Mouse (Mus musculus) heart, embryonic 11.5 days (tissue): ENCODE measurements around the gene Wdr49. TPM values are rescaled to one million over a fixed set of nuclear protein-coding genes. Genes with fewer than 3 reads are reported as not detected.

Experiments
- ATAC-seq: fragments of 200-750 bp; cut with Nextera tagmentation; replicated peaks from 2 replicates; pipeline ENCODE4 v1.8.0; 2017; ENCODE audit warnings: moderate library complexity; ENCODE audit not compliant: insufficient number of reproducible peaks, low FRiP score, low TSS enrichment
- H3K27ac ChIP-seq: fragments of 300-500 bp; sonication (generic); 2 replicates; pipeline ENCODE4 v1.5.1; 2014; ENCODE audit warnings: mild to moderate bottlenecking, low read depth, low read length
- H3K27me3 ChIP-seq: fragments of 300-500 bp; sonication (generic); 2 replicates; pipeline ENCODE4 v1.6.1; 2014; ENCODE audit warnings: mild to moderate bottlenecking, low read length, mixed read lengths; ENCODE audit not compliant: control insufficient read depth, insufficient read depth
- H3K36me3 ChIP-seq: fragments of 300-500 bp; sonication (generic); 2 replicates; pipeline ENCODE4 v1.6.1; 2014; ENCODE audit warnings: mild to moderate bottlenecking, low read length, moderate library complexity, mixed read lengths; ENCODE audit not compliant: control insufficient read depth, insufficient read depth
- H3K4me1 ChIP-seq: fragments of 300-500 bp; sonication (generic); 2 replicates; pipeline ENCODE4 v1.6.1; 2014; ENCODE audit warnings: low read length; ENCODE audit not compliant: control insufficient read depth, insufficient read depth
- H3K4me2 ChIP-seq: fragments of 300-500 bp; sonication (generic); 2 replicates; pipeline ENCODE4 v1.6.1; 2014; ENCODE audit warnings: mild to moderate bottlenecking, moderate library complexity
- H3K4me3 ChIP-seq: fragments of 300-500 bp; sonication (generic); 2 replicates; pipeline ENCODE4 v1.5.1; 2014; ENCODE audit warnings: low read depth, low read length
- H3K9ac ChIP-seq: fragments of 300-500 bp; sonication (generic); 2 replicates; pipeline ENCODE4 v1.6.1; 2014; ENCODE audit warnings: mild to moderate bottlenecking, low read depth, low read length, moderate library complexity
- H3K9me3 ChIP-seq: fragments of 300-500 bp; sonication (generic); replicated peaks from 2 replicates; pipeline ENCODE4 v1.6.1; 2016; ENCODE audit warnings: low read length; ENCODE audit not compliant: control insufficient read depth
- WGBS: fragments of 180-500 bp; shearing (Covaris S2); extraction: QIAGEN DNeasy Blood & Tissue Kit; methylation state at CpG from one replicate; pipeline ENCODE4 v1.1.7; 2014; ENCODE audit not compliant: insufficient replicate concordance; 5-methylcytosine and 5-hydroxymethylcytosine counted together
- polyA plus RNA-seq: library from polyadenylated mRNA; unstranded; fragments of >200 nt; fragmentation: Nextera tagmentation; extraction: Ambion mirVana; gene quantifications from 2 replicates; pipeline ENCODE4 v1.2.1, GENCODE M21; 2014

The Wdr49 gene
- polyA plus RNA-seq, 1 experiment from 2014 or later: not detected

- Histone ChIP-seq H3K36me3 (no peaks in the 10 kb centered on the region), H3K27ac (no peak overlapping the region), H3K4me2 (no peak overlapping the region), H3K4me3 (no peak overlapping the region), H3K4me1 (no peaks in the 10 kb centered on the region), H3K27me3 (no peaks in the 10 kb centered on the region), H3K9ac (no peak overlapping the region), H3K9me3 (no peaks in the 10 kb centered on the region)
- no peak for ATAC-seq
- WGBS: 88% methylated on average over 2 of the region's 2 CpGs
Measured at GRCm38 (mm10) chr3:75293243-75293642, 188.7 kb downstream of the Wdr49 start.

DNA sequence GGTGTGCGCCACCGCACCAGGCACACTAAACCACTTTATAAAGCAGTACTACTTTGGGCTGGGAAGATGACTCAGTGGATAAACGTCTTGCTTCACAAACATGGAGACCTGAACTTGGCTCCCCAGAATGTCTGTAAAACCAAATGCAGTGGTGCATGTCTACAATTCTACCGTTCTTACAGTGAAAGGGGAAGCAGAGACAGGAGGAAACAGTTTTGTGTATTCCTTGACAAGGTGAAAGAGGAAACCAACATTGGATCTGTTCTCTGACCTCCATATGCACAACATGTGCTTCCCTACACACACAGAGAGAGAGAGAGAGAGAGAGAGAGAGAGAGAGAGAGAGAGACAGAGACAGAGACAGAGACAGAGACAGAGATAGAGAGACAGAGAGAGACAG lies 204.5 kb downstream of the Wdr49 start:
- Histone ChIP-seq H3K4me3 (no peak overlapping the region), H3K27me3 (no peaks in the 10 kb centered on the region), H3K4me2 (no peak overlapping the region), H3K27ac (no peak overlapping the region), H3K9me3 (no peaks in the 10 kb centered on the region), H3K9ac (no peak overlapping the region), H3K36me3 (no peaks in the 10 kb centered on the region), H3K4me1 (no peaks in the 10 kb centered on the region)
- WGBS: 77% methylated on average over 4 of the region's 4 CpGs
- ATAC-seq: no peak

DNA sequence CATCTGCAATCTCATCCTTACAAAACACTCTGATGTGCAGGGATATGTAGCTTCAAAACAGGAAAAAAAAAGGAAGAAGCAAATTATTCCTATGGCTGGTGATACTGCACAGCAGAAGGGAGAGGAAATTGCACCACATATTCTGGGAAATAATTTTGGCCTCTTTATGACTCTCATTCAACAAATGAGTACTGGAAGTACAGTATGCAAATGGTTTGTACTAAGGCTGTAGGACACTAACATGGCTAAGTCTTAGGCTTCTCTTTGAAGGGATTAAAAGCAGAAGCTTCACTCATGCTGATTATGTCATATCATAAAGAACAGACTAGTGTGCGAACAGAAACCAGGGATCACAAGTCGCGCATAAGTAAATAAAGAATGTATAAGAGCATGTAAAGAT lies 205.4 kb downstream of the Wdr49 start:
- WGBS: 78% methylated on average over 3 of the region's 3 CpGs
- Histone ChIP-seq H3K4me2 (no peak overlapping the region), H3K9ac (no peak overlapping the region), H3K27me3 (no peaks in the 10 kb centered on the region), H3K36me3 (no peaks in the 10 kb centered on the region), H3K27ac (no peak overlapping the region), H3K9me3 (no peaks in the 10 kb centered on the region), H3K4me1 (no peaks in the 10 kb centered on the region), H3K4me3 (no peak overlapping the region)
- no peak for ATAC-seq

DNA sequence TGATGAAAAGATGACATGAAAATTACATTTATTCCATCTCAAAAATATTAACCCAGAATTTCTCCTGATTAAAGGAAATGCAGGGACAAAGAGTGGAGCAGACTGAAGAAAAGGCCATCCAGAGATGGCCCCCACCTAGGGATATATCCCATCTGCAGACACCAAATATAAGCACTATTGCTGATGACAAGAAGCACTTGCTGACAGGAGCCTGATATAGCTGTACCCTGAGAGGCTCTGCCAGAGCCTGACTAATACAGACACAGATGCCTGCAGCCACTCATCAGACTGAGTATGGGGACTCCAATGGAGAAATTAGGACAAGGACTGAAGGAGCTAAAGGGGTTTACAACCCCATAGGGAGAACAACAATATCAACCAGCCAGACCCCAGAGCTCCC lies 206.8 kb downstream of the Wdr49 start:
- Histone ChIP-seq H3K9me3 (no peaks in the 10 kb centered on the region), H3K4me1 (no peaks in the 10 kb centered on the region), H3K36me3 (no peaks in the 10 kb centered on the region), H3K27me3 (no peaks in the 10 kb centered on the region), H3K9ac (no peak overlapping the region), H3K4me2 (no peak overlapping the region), H3K27ac (no peak overlapping the region), H3K4me3 (no peak overlapping the region)
- 0 out of 2 replicates have a peak, but pooled peaks have one; percentile 55 for ATAC-seq

GRCm38 (mm10) chr3:75269978-75270377 lies 212.0 kb downstream of the Wdr49 start, which contains the start of gene Serpini2:
Gene Serpini2, minus strand, starts transcription at chr3:75270078.
- no peaks in the 10 kb centered on the region for H3K27me3 ChIP-seq
- no peak within 1 kb of the TSS for H3K27ac ChIP-seq
- no peak within 1 kb of the TSS for H3K4me3 ChIP-seq
- H3K9ac ChIP-seq: no peak within 1 kb of the TSS
- ATAC-seq: no peak
- no peaks in the 10 kb centered on the region for H3K4me1 ChIP-seq
- WGBS: 70% methylated on average over 2 of the region's 2 CpGs
- no peaks in the 10 kb centered on the region for H3K36me3 ChIP-seq
- no peak within 1 kb of the TSS for H3K4me2 ChIP-seq
- no peaks in the 10 kb centered on the region for H3K9me3 ChIP-seq

DNA sequence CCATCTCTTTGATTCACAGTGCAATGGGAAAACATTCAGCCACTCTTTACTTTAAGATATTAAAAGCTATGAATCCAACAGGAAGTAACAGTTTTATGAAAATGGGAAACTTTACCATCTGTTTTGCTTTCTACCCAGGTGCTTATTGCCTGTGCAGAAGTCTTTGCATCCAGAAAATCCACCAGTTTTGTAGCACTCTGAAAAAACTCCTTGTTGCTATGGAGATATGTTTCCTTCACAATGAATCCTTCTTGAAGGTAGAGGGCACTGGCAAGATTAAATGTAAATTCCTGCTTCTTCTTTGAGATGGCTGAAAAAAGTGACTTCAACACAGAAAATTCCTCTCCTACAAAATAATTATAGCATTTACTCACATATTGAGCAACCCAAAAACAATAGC lies 222.6 kb downstream of the Wdr49 start:
- no peak for ATAC-seq
- H3K4me2 ChIP-seq: no peak overlapping the region
- no peaks in the 10 kb centered on the region for H3K9me3 ChIP-seq
- no peaks in the 10 kb centered on the region for H3K4me1 ChIP-seq
- H3K9ac ChIP-seq: no peak overlapping the region
- H3K27ac ChIP-seq: no peak overlapping the region
- no peak overlapping the region for H3K4me3 ChIP-seq
- no peaks in the 10 kb centered on the region for H3K27me3 ChIP-seq
- H3K36me3 ChIP-seq: no peaks in the 10 kb centered on the region

Other genes with a start within 250 kb of the Wdr49 start
- gene Serpini2, start 212.1 kb downstream of the Wdr49 start, polyA plus RNA-seq: not detected in 2 replicates
- gene Pdcd10, start 74.7 kb upstream of the Wdr49 start, polyA plus RNA-seq: 73.4 and 81.3 TPM in 2 replicates
- 1.0 and 2.3 TPM in 2 replicates for gene Serpini1, start 75.4 kb upstream of the Wdr49 start, polyA plus RNA-seq